18 mouse cellular contexts compared by ENCODE assay signal in genomic region chr11:3310789-3311585, GRCm38 (mm10). TPM values are rescaled to one million over a fixed set of nuclear protein-coding genes. Genes with fewer than 3 reads are reported as not detected.
DNase-seq lines count a peak whose midpoint lies in the region; ATAC-seq and TF ChIP-seq lines count a peak whose summit lies in the region.
"Had no signal": no experiment of that assay in that cellular context is flagged by ENCODE, and none has a peak within 500 bp of the region (broad histone marks: within the 10 kb centered on the region; RNA-seq: fewer than 3 reads in every experiment).

No protein-coding gene starts in this region.

- no peaks in the 10 kb centered on the region for H3K9me3 ChIP-seq in heart, postnatal 0 days (replicated peaks; ENCODE audit: control insufficient read depth, low read length)
- no peaks in the 10 kb centered on the region for H3K9me3 ChIP-seq in liver, embryonic 14.5 days (ENCODE audit: control insufficient read depth, low read length)
- no peaks in the 10 kb centered on the region for H3K9me3 ChIP-seq in intestine, embryonic 15.5 days
- H3K9me3 ChIP-seq: embryonic facial prominence, embryonic 10.5 days had no signal

- peak overlapping the region; percentile 57; the same call in 1 of the 2 replicates for H3K27ac ChIP-seq in heart, postnatal 0 days (ENCODE audit: low read depth)
- peak overlapping the region; percentile 29 for H3K27ac ChIP-seq in bone marrow, adult 2 months (ENCODE audit: control insufficient read depth, insufficient read depth, low read depth, low read length, poor library complexity)
- H3K27ac ChIP-seq in liver, embryonic 14.5 days: no peak overlapping the region
- H3K27ac ChIP-seq in intestine, embryonic 15.5 days: no peak overlapping the region
- H3K27ac ChIP-seq: embryonic facial prominence, embryonic 10.5 days; kidney, postnatal 0 days; layer of hippocampus, adult 2 months; left cerebral cortex, adult 2 months had no signal

- TF ChIP-seq POLR2A in bone marrow, adult 2 months (IDR thresholded peaks at IDR 0.05; ENCODE audit: borderline replicate concordance, control insufficient read depth, low read depth, low read length): no peak

- 0 out of 2 replicates have a peak, but pooled peaks cover 4% of the 10 kb centered on the region for H3K4me1 ChIP-seq in heart, postnatal 0 days (ENCODE audit: control insufficient read depth, insufficient read depth)
- peaks cover 2% of the 10 kb centered on the region; the same call in 1 of the 2 replicates for H3K4me1 ChIP-seq in bone marrow, adult 2 months (ENCODE audit: control insufficient read depth, insufficient read depth, low read length)
- H3K4me1 ChIP-seq in liver, embryonic 14.5 days (replicated peaks; ENCODE audit: control insufficient read depth in 2 of 2, insufficient read depth in 2 of 2, low read length in 1 of 2): peaks cover 4 to 24% of the 10 kb centered on the region in 2 experiments; a peak in 2 of 4 replicates
- 0 out of 2 replicates have a peak, but pooled peaks cover 5% of the 10 kb centered on the region for H3K4me1 ChIP-seq in intestine, embryonic 15.5 days (replicated peaks)
- H3K4me1 ChIP-seq: embryonic facial prominence, embryonic 10.5 days had no signal

- DNase-seq in heart, postnatal 0 days (ENCODE audit: low spot score): no peak
- no peak for DNase-seq in heart, adult 9 months (ENCODE audit: low spot score in 2 of 2)
- no peak for DNase-seq in liver, embryonic 14.5 days (ENCODE audit: low read depth in 3 of 3, low spot score in 3 of 3)
- DNase-seq in thymus, postnatal 25 days: peak; percentile 59
- DNase-seq in adrenal gland, postnatal 36 days: no peak
- DNase-seq: cerebellum, postnatal 14 days; heart, adult 11 months; heart, postnatal 4 days; lung, postnatal 14 days; midbrain, embryonic 14.5 days had no signal

- no peak overlapping the region for H3K9ac ChIP-seq in heart, postnatal 0 days (replicated peaks; ENCODE audit: low read depth, low read length)
- no peak overlapping the region for H3K9ac ChIP-seq in liver, embryonic 14.5 days (replicated peaks)
- H3K9ac ChIP-seq in intestine, embryonic 15.5 days: no peak overlapping the region

- H3K36me3 ChIP-seq in heart, postnatal 0 days (replicated peaks; ENCODE audit: control insufficient read depth, insufficient read depth, low read length): peaks cover 60% of the 10 kb centered on the region
- H3K36me3 ChIP-seq in liver, embryonic 14.5 days (replicated peaks; ENCODE audit: control insufficient read depth, insufficient read depth, low read depth): peaks cover 30% of the 10 kb centered on the region
- H3K36me3 ChIP-seq in intestine, embryonic 15.5 days: peaks cover 36% of the 10 kb centered on the region

- no peak for TF ChIP-seq EP300 in heart, postnatal 0 days (IDR thresholded peaks at IDR 0.05; ENCODE audit: low read depth)
- no peak for TF ChIP-seq EP300 in liver, embryonic 14.5 days (IDR thresholded peaks at IDR 0.05; ENCODE audit: low read depth)

- no peak overlapping the region for H3K4me3 ChIP-seq in heart, postnatal 0 days (ENCODE audit: low read depth, low read length)
- H3K4me3 ChIP-seq in bone marrow, adult 2 months (replicated peaks; ENCODE audit: control insufficient read depth, low read depth, low read length): no peak overlapping the region
- no peak overlapping the region for H3K4me3 ChIP-seq in liver, embryonic 14.5 days (ENCODE audit: insufficient read depth in 1 of 2, low read depth in 2 of 2, low read length in 2 of 2)
- no peak overlapping the region for H3K4me3 ChIP-seq in intestine, embryonic 15.5 days (replicated peaks)
- H3K4me3 ChIP-seq: embryonic facial prominence, embryonic 10.5 days; erythroblast, embryonic 14.5 days; layer of hippocampus, adult 2 months; left cerebral cortex, adult 2 months had no signal

- ATAC-seq in heart, postnatal 0 days (ENCODE audit: insufficient read depth, low read depth): no peak
- peak; percentile 27; the same call in 1 of the 2 replicates for ATAC-seq in liver, embryonic 14.5 days (ENCODE audit: insufficient read depth)
- no peak for ATAC-seq in intestine, embryonic 15.5 days
- ATAC-seq: CD4-positive, CD25-positive, alpha-beta regulatory T cell, adult 4 months had no signal

- no peaks in the 10 kb centered on the region for H3K27me3 ChIP-seq in heart, postnatal 0 days (ENCODE audit: control insufficient read depth, insufficient read depth, low read length)
- H3K27me3 ChIP-seq in liver, embryonic 14.5 days (ENCODE audit: control insufficient read depth, insufficient read depth, low read length): no peaks in the 10 kb centered on the region
- no peaks in the 10 kb centered on the region for H3K27me3 ChIP-seq in intestine, embryonic 15.5 days (replicated peaks)

- no peak for TF ChIP-seq CTCF in heart, postnatal 0 days (IDR thresholded peaks at IDR 0.05; ENCODE audit: low read depth)
- TF ChIP-seq CTCF in bone marrow, adult 2 months (IDR thresholded peaks at IDR 0.05; ENCODE audit: control insufficient read depth, insufficient read depth, low read length): no peak
- no peak for TF ChIP-seq CTCF in liver, embryonic 14.5 days (IDR thresholded peaks at IDR 0.05; ENCODE audit: low read depth)

- no peak overlapping the region for H3K4me2 ChIP-seq in heart, postnatal 0 days (ENCODE audit: low read depth, low read length)
- no peak overlapping the region for H3K4me2 ChIP-seq in liver, embryonic 14.5 days (ENCODE audit: low read depth)
- H3K4me2 ChIP-seq in intestine, embryonic 15.5 days (replicated peaks): no peak overlapping the region

- WGBS in heart, postnatal 0 days: 74% methylated on average over 10 of the region's 10 CpGs
- WGBS in bone marrow, adult 2 months: 18% methylated on average over 10 of the region's 10 CpGs
- WGBS in liver, embryonic 14.5 days (ENCODE audit: insufficient replicate concordance): 34% methylated on average over 10 of the region's 10 CpGs
- 86% methylated on average over 10 of the region's 10 CpGs for WGBS in intestine, embryonic 15.5 days

RNA-seq across cellular contexts. Expression of gene Pik3ip1, which starts 19.2 kb away (rescaled TPM):
- 22.3 and 57.6 TPM in 2 replicates for total RNA-seq in heart, postnatal 0 days (2014; rRNA removed; ENCODE audit: low replicate concordance)
- 44.7 and 65.9 TPM in 2 replicates for polyA plus RNA-seq in heart, postnatal 0 days (2015; fragmentation: Nextera tagmentation; extraction: Ambion mirVana)
- 11.6 and 29.7 TPM in 2 replicates for polyA plus RNA-seq in bone marrow, adult 2 months (2011; ENCODE audit: insufficient read depth, insufficient read length, low replicate concordance, missing spikeins)
- 0.79 and 0.96 TPM in 2 replicates for polyA plus RNA-seq in liver, embryonic 14.5 days (2012; rRNA removed)
- polyA plus RNA-seq in liver, embryonic 14.5 days (2014; fragmentation: Nextera tagmentation; extraction: Ambion mirVana): 0.42 and 0.94 TPM in 2 replicates
- total RNA-seq in adrenal gland, postnatal 36 days (2021): 10 to 100 TPM in 1 of 2 experiments, 1 to 10 TPM in 1; 8.0 to 12.7 TPM
- polyA plus RNA-seq in intestine, embryonic 15.5 days (2015; fragmentation: Nextera tagmentation; extraction: Ambion mirVana): 8.5 and 8.7 TPM in 2 replicates

RNA-seq across cellular contexts. Expression of gene Patz1, which starts 22.3 kb away (rescaled TPM):
- total RNA-seq in heart, postnatal 0 days (2014; rRNA removed; ENCODE audit: low replicate concordance): 35.6 and 56.8 TPM in 2 replicates
- polyA plus RNA-seq in heart, postnatal 0 days (2015; fragmentation: Nextera tagmentation; extraction: Ambion mirVana): 13.1 and 14.0 TPM in 2 replicates
- polyA plus RNA-seq in bone marrow, adult 2 months (2011; ENCODE audit: insufficient read depth, insufficient read length, low replicate concordance, missing spikeins): 33.6 and 53.9 TPM in 2 replicates
- polyA plus RNA-seq in liver, embryonic 14.5 days (2012; rRNA removed): 15.2 and 16.2 TPM in 2 replicates
- polyA plus RNA-seq in liver, embryonic 14.5 days (2014; fragmentation: Nextera tagmentation; extraction: Ambion mirVana): 11.6 and 12.7 TPM in 2 replicates
- total RNA-seq in adrenal gland, postnatal 36 days (2021): 10 to 100 TPM; 25.5 to 37.1 TPM
- polyA plus RNA-seq in intestine, embryonic 15.5 days (2015; fragmentation: Nextera tagmentation; extraction: Ambion mirVana): 34.2 and 36.1 TPM in 2 replicates

RNA-seq across cellular contexts. Expression of gene Drg1, which starts 44.8 kb away (rescaled TPM):
- total RNA-seq in heart, postnatal 0 days (2014; rRNA removed; ENCODE audit: low replicate concordance): 52.8 and 55.1 TPM in 2 replicates
- polyA plus RNA-seq in heart, postnatal 0 days (2015; fragmentation: Nextera tagmentation; extraction: Ambion mirVana): 128 and 134 TPM in 2 replicates
- 50.8 and 78.5 TPM in 2 replicates for polyA plus RNA-seq in bone marrow, adult 2 months (2011; ENCODE audit: insufficient read depth, insufficient read length, low replicate concordance, missing spikeins)
- polyA plus RNA-seq in liver, embryonic 14.5 days (2012; rRNA removed): 24.6 and 38.4 TPM in 2 replicates
- polyA plus RNA-seq in liver, embryonic 14.5 days (2014; fragmentation: Nextera tagmentation; extraction: Ambion mirVana): 112 and 118 TPM in 2 replicates
- total RNA-seq in adrenal gland, postnatal 36 days (2021): 100 to 1,000 TPM; 100 to 113 TPM
- 209 and 211 TPM in 2 replicates for polyA plus RNA-seq in intestine, embryonic 15.5 days (2015; fragmentation: Nextera tagmentation; extraction: Ambion mirVana)

Comparison
In these comparisons a context has a peak if more than half of its experiments do, and no peak if none do; other contexts are left out.
1. H3K27ac ChIP-seq: peak in heart, postnatal 0 days (single experiment) and bone marrow, adult 2 months (single experiment); none in liver, embryonic 14.5 days (single experiment) and intestine, embryonic 15.5 days (single experiment).